Mouse (Mus musculus): ENCODE measurements around the gene Fmo6. TPM values are rescaled to one million over a fixed set of nuclear protein-coding genes. Genes with fewer than 3 reads are reported as not detected.

The Fmo6 gene
- polyA plus RNA-seq, 1 experiment from 2014 or later: not detected

DNA sequence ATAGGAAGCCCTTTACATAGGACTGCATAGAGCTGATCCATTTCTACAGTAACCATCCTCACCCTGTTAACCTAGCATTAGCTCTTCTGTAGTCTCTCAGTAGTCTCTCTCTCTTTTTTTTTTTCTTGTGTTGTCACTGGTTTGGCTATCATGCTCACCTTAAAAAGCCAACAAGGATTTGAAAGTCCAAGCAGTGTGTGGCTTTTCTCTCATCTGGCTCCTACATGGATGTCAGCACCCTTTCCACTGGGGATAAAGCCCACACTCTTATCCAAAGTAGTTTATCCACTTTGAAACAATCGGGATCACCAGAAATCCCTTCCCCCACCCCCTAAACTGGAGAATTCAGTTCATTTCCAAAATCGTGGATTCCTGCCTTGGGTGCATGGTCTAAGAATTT, 6.7 kb downstream of the Fmo6 start:
- ATAC-seq (no peak), DNase-seq (ENCODE audit: low spot score) (no peak)
- 65% methylated on average over 2 of the region's 2 CpGs for WGBS
- Histone ChIP-seq H3K9me3 (replicated peaks; ENCODE audit: control insufficient read depth, low read length) (no peaks in the 10 kb centered on the region), H3K4me3 (ENCODE audit: low read depth, low read length) (no peak overlapping the region), H3K4me1 (ENCODE audit: control insufficient read depth, insufficient read depth, low read length) (no peaks in the 10 kb centered on the region), H3K36me3 (ENCODE audit: control insufficient read depth, insufficient read depth, low read length) (no peaks in the 10 kb centered on the region), H3K9ac (ENCODE audit: low read length) (no peak overlapping the region), H3K27ac (ENCODE audit: low read depth, low read length) (no peak overlapping the region), H3K4me2 (ENCODE audit: low read length) (no peak overlapping the region), H3K27me3 (replicated peaks; ENCODE audit: control insufficient read depth, insufficient read depth, low read length) (no peaks in the 10 kb centered on the region)

DNA sequence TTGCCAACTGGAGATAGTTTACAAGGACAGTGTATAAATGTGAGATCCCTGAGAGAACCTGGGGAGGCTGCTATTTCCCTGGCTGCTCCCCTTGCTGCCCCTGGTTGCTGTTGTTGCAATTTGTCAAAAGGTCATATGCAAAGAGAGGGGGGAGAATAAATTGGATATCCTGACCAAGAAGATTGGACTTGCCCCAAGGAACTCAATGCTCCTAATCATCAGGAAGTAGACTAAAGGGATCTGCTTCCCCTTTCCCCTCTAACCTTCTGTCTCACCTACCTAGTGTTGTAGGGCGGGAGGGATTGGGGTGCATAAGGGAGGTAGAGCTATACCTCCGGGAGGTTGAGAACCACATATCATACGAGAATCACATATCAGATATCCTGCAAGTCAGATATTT, 8.2 kb downstream of the Fmo6 start:
- Histone ChIP-seq H3K27me3 (replicated peaks; ENCODE audit: control insufficient read depth, insufficient read depth, low read length) (no peaks in the 10 kb centered on the region), H3K36me3 (ENCODE audit: control insufficient read depth, insufficient read depth, low read length) (no peaks in the 10 kb centered on the region), H3K4me2 (ENCODE audit: low read length) (no peak overlapping the region), H3K4me3 (ENCODE audit: low read depth, low read length) (no peak overlapping the region), H3K9ac (ENCODE audit: low read length) (no peak overlapping the region), H3K9me3 (replicated peaks; ENCODE audit: control insufficient read depth, low read length) (no peaks in the 10 kb centered on the region), H3K27ac (ENCODE audit: low read depth, low read length) (no peak overlapping the region), H3K4me1 (ENCODE audit: control insufficient read depth, insufficient read depth, low read length) (no peaks in the 10 kb centered on the region)
- no peak for DNase-seq (ENCODE audit: low spot score)
- ATAC-seq: no peak
- 90% methylated on average over 3 of the region's 3 CpGs for WGBS

DNA sequence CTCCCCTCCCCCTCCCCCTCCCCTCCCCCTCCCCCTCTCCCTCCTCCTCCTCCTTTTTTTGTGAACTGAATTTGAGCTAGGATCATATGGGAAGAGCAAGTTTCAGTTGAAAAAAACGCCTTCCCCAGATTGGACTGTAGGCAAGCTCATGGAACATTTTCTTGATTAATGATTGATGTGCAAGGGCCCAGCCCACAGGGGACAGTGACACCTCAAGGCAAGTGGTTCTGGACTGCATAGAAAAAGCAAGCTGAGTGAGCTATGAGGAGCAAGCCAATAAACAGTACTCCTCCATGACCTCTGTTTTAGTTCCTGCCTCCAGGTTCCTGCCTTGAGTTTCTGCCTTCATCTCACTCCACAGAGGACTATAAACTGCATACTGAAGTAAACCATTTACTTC, 12.2 kb downstream of the Fmo6 start:
- Histone ChIP-seq H3K4me1 (ENCODE audit: control insufficient read depth, insufficient read depth, low read length) (no peaks in the 10 kb centered on the region), H3K27ac (ENCODE audit: low read depth, low read length) (no peak overlapping the region), H3K36me3 (ENCODE audit: control insufficient read depth, insufficient read depth, low read length) (no peaks in the 10 kb centered on the region), H3K4me3 (ENCODE audit: low read depth, low read length) (no peak overlapping the region), H3K27me3 (replicated peaks; ENCODE audit: control insufficient read depth, insufficient read depth, low read length) (no peaks in the 10 kb centered on the region), H3K4me2 (ENCODE audit: low read length) (no peak overlapping the region), H3K9me3 (replicated peaks; ENCODE audit: control insufficient read depth, low read length) (no peaks in the 10 kb centered on the region), H3K9ac (ENCODE audit: low read length) (no peak overlapping the region)
- ATAC-seq (no peak), DNase-seq (ENCODE audit: low spot score) (no peak)
- WGBS: 67% methylated on average over 1 of the region's 1 CpGs

DNA sequence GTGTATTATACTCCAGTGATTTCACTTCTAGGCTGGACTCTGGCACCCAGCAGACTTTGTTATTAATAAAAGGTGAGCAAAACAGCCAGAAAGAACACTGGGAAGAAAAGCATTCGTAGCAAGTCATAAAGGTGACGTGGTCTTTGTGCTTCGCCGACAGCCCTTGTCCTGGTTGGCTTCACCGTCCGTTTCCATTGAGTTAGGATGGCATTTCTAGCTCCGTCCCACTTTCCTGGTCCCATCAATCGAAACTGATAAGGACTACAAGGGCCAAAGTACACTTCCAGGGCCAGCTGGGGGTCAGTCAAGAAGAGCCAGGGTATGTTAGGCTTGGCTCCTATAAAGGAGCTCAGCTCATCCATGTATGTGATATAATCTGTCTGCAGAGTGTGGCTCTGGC, 20.7 kb downstream of the Fmo6 start:
- Histone ChIP-seq H3K4me1 (ENCODE audit: control insufficient read depth, insufficient read depth, low read length) (no peaks in the 10 kb centered on the region), H3K9me3 (replicated peaks; ENCODE audit: control insufficient read depth, low read length) (no peaks in the 10 kb centered on the region), H3K27ac (ENCODE audit: low read depth, low read length) (no peak overlapping the region), H3K9ac (ENCODE audit: low read length) (no peak overlapping the region), H3K27me3 (replicated peaks; ENCODE audit: control insufficient read depth, insufficient read depth, low read length) (no peaks in the 10 kb centered on the region), H3K4me2 (ENCODE audit: low read length) (no peak overlapping the region), H3K36me3 (ENCODE audit: control insufficient read depth, insufficient read depth, low read length) (no peaks in the 10 kb centered on the region), H3K4me3 (ENCODE audit: low read depth, low read length) (no peak overlapping the region)
- DNase-seq (ENCODE audit: low spot score) (no peak), ATAC-seq (no peak)
- 85% methylated on average over 8 of the region's 8 CpGs for WGBS

DNA sequence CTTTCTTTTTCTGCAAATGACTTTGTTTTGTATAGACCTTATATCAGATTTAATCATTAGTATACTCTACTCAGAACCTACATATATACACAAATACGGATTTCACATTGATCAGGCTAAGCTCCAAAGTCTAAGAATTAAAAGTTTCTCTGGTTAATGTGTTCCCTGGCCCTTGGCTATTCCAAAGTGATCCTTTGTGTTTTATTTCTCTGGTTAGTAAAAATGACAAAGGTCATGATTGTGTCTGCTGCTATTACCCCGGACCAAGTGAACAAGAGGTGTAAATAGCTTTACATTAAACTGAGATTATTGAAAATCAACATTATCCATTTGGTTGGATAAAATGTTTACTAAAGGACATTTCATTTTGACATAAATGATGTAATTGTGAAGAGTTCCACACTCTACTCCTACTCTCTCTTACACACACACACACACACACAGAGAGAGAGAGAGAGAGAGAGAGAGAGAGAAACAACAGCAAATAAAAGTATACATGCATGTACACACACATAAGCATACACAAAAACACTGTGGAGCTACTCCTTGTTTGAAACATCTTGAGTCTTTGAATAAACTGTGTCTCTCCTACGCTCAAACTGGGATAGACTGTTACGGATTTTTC, 22.3 kb downstream of the Fmo6 start:
- Histone ChIP-seq H3K4me1 (ENCODE audit: control insufficient read depth, insufficient read depth, low read length) (no peaks in the 10 kb centered on the region), H3K4me2 (ENCODE audit: low read length) (no peak overlapping the region), H3K27ac (ENCODE audit: low read depth, low read length) (no peak overlapping the region), H3K9me3 (replicated peaks; ENCODE audit: control insufficient read depth, low read length) (no peaks in the 10 kb centered on the region), H3K36me3 (ENCODE audit: control insufficient read depth, insufficient read depth, low read length) (no peaks in the 10 kb centered on the region), H3K4me3 (ENCODE audit: low read depth, low read length) (no peak overlapping the region), H3K9ac (ENCODE audit: low read length) (no peak overlapping the region), H3K27me3 (replicated peaks; ENCODE audit: control insufficient read depth, insufficient read depth, low read length) (no peaks in the 10 kb centered on the region)
- DNase-seq (ENCODE audit: low spot score) (no peak), ATAC-seq (no peak)
- 88% methylated on average over 4 of the region's 4 CpGs for WGBS

DNA sequence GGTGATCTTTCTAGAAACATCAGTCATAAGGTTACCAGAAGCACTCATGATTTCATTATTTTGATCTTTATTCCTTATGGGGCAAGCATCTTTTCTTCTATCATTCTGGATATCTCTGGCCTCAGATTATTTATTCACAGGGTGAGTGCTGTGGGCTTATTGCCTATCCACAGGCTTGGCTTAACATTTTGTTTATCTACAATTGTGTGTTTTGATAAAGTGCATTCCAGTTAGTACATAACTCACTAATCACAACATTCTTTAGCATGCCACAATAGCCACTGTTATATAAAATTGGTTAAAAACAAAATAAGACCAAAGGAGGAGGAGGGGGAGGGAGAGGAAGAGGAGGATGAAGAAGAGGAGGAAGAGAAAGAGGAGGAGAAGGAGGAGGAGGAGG, 25.2 kb downstream of the Fmo6 start:
- Histone ChIP-seq H3K4me3 (ENCODE audit: low read depth, low read length) (no peak overlapping the region), H3K4me2 (ENCODE audit: low read length) (no peak overlapping the region), H3K36me3 (ENCODE audit: control insufficient read depth, insufficient read depth, low read length) (no peaks in the 10 kb centered on the region), H3K4me1 (ENCODE audit: control insufficient read depth, insufficient read depth, low read length) (no peaks in the 10 kb centered on the region), H3K9ac (ENCODE audit: low read length) (no peak overlapping the region), H3K27ac (ENCODE audit: low read depth, low read length) (no peak overlapping the region), H3K9me3 (replicated peaks; ENCODE audit: control insufficient read depth, low read length) (no peaks in the 10 kb centered on the region), H3K27me3 (replicated peaks; ENCODE audit: control insufficient read depth, insufficient read depth, low read length) (no peaks in the 10 kb centered on the region)
- no peak for ATAC-seq
- DNase-seq (ENCODE audit: low spot score): no peak

DNA sequence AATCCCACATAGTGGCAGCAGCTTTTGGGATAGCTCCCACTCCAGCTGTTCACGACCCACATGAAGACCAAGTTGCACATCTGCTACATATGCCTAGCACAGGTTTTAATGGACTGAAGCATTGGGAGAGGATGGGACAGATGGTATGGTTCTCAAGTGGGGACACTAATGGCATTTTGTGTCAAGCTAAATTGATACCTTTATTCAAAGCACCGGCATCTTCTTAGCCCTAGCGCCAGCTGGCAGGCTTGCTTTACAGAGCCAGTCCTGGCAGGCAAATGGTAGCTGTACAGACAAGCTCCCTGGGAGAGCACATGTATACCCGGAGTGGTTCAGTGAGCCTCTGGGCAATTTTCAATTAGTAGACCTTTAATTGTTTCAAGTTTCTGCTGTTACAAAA, 35.4 kb downstream of the Fmo6 start:
- DNase-seq (ENCODE audit: low spot score): peak; percentile 68
- Histone ChIP-seq H3K4me2 (ENCODE audit: low read length) (no peak overlapping the region), H3K4me1 (ENCODE audit: control insufficient read depth, insufficient read depth, low read length) (no peaks in the 10 kb centered on the region; the same call in 1 of the 2 replicates), H3K9me3 (replicated peaks; ENCODE audit: control insufficient read depth, low read length) (no peaks in the 10 kb centered on the region), H3K27me3 (replicated peaks; ENCODE audit: control insufficient read depth, insufficient read depth, low read length) (no peaks in the 10 kb centered on the region), H3K36me3 (ENCODE audit: control insufficient read depth, insufficient read depth, low read length) (no peaks in the 10 kb centered on the region), H3K9ac (ENCODE audit: low read length) (no peak overlapping the region), H3K4me3 (ENCODE audit: low read depth, low read length) (no peak overlapping the region), H3K27ac (ENCODE audit: low read depth, low read length) (no peak overlapping the region)
- WGBS: 46% methylated on average over 4 of the region's 4 CpGs
- ATAC-seq: peak; percentile 84

DNA sequence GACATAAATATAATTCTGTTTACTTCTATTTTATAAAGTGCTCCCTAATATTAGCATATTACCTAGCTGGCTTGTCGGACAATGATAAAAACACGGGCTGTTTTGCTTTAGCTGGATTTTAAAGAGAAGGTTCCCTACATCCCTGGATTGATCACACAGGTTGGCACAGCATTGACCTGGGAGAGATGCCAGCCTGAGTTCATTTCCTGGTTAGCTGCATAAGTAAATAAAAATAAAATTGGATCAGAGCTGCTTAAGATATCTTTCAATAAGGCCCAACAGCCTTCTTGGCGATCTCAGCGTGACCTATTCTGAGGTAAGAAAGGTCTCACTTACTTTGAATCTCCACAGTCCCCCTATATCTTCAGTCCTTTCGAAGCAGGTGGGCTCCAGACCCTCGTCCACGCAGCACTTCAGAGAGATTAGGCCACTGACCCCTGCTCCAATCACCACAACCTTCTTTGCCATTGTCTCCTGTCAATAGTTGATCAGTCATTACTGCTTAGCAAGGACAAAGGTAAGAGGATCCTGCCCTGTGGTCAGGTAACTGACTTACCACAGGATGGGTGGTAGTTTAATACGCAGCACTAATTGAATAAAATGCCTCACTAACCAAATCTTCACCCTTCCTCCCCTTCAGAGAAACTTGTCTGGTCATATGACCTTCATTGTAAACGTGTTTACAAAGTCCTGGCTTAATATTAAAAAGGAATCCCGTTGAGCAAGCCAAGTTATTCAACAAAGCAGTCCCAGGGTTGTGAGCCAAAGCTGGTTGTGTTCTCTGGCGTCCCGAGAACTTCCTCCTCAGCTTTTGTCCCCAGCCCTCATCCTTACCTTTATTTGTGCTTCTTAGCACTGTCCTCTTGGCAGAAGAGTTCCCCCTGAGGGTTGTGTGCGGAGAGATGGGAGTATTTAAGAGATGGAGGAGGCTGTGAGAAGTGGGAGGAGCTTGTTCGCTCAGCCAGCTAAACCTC, 39.2 kb downstream of the Fmo6 start, which contains the start of gene Fmo2:
Gene Fmo2 (minus strand): TSS at position 889 of the 974 bp plus-strand sequence.
- no peak for DNase-seq (ENCODE audit: low spot score)
- ATAC-seq: no peak
- Histone ChIP-seq H3K9ac (ENCODE audit: low read length) (no peak within 1 kb of the TSS), H3K36me3 (ENCODE audit: control insufficient read depth, insufficient read depth, low read length) (no peaks in the 10 kb centered on the region), H3K27me3 (replicated peaks; ENCODE audit: control insufficient read depth, insufficient read depth, low read length) (no peaks in the 10 kb centered on the region), H3K4me3 (ENCODE audit: low read depth, low read length) (no peak within 1 kb of the TSS), H3K9me3 (replicated peaks; ENCODE audit: control insufficient read depth, low read length) (no peaks in the 10 kb centered on the region), H3K27ac (ENCODE audit: low read depth, low read length) (no peak within 1 kb of the TSS), H3K4me1 (ENCODE audit: control insufficient read depth, insufficient read depth, low read length) (no peaks in the 10 kb centered on the region; the same call in 1 of the 2 replicates), H3K4me2 (ENCODE audit: low read length) (no peak within 1 kb of the TSS)
- WGBS: 64% methylated on average over 14 of the region's 14 CpGs

DNA sequence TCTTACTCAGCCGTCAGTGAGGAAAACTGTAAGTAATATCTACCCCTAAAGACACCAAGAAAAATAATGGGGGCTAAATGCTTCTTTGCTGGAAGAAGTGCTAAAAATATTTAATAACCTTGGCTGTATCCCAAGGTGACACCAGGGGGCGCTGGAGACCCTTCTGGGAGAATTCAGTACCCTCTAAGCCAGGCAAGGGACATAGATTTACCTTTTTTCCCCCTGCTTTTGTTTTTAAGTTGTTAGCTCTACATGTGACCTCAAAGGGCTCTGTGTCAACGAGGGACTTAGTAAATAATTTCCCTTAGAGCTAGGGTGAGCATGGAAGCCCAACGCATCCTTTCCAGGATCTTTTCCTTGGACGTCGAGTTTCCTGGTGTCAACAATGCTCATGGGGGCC, 41.4 kb downstream of the Fmo6 start:
- ATAC-seq: peak; percentile 52; the same call in 1 of the 2 replicates
- no peak overlapping the region for H3K4me2 ChIP-seq (ENCODE audit: low read length)
- H3K9me3 ChIP-seq (replicated peaks; ENCODE audit: control insufficient read depth, low read length): no peaks in the 10 kb centered on the region
- H3K4me3 ChIP-seq (ENCODE audit: low read depth, low read length): no peak overlapping the region
- no peaks in the 10 kb centered on the region for H3K36me3 ChIP-seq (ENCODE audit: control insufficient read depth, insufficient read depth, low read length)
- H3K27ac ChIP-seq (ENCODE audit: low read depth, low read length): no peak overlapping the region
- no peaks in the 10 kb centered on the region for H3K4me1 ChIP-seq (ENCODE audit: control insufficient read depth, insufficient read depth, low read length)
- WGBS: 43% methylated on average over 6 of the region's 6 CpGs
- H3K9ac ChIP-seq (ENCODE audit: low read length): no peak overlapping the region
- peak; percentile 70 for DNase-seq (ENCODE audit: low spot score)
- H3K27me3 ChIP-seq (replicated peaks; ENCODE audit: control insufficient read depth, insufficient read depth, low read length): no peaks in the 10 kb centered on the region
